9 mouse cellular contexts compared by ENCODE assay signal in genomic region chr11:32363610-32364220, GRCm38 (mm10). TPM values are rescaled to one million over a fixed set of nuclear protein-coding genes. Genes with fewer than 3 reads are reported as not detected.
DNase-seq lines count a peak whose midpoint lies in the region; ATAC-seq lines count a peak whose summit lies in the region.
"Had no signal": no experiment of that assay in that cellular context is flagged by ENCODE, and none has a peak within 500 bp of the region (broad histone marks: within the 10 kb centered on the region; RNA-seq: fewer than 3 reads in every experiment).

No protein-coding gene starts in this region.

- peaks cover 25% of the 10 kb centered on the region for H3K4me1 ChIP-seq in forebrain, embryonic 16.5 days (replicated peaks; ENCODE audit: control insufficient read depth, insufficient read depth, low read length)
- peaks cover 62% of the 10 kb centered on the region for H3K4me1 ChIP-seq in limb, embryonic 15.5 days

- no peak overlapping the region for H3K9ac ChIP-seq in forebrain, embryonic 16.5 days (replicated peaks; ENCODE audit: low read depth, low read length)
- no peak overlapping the region for H3K9ac ChIP-seq in limb, embryonic 15.5 days

- H3K4me2 ChIP-seq in forebrain, embryonic 16.5 days (ENCODE audit: low read length): no peak overlapping the region
- 0 out of 2 replicates have a peak overlapping the region, but pooled peaks have one; percentile 10 for H3K4me2 ChIP-seq in limb, embryonic 15.5 days

- no peaks in the 10 kb centered on the region for H3K36me3 ChIP-seq in forebrain, embryonic 16.5 days (ENCODE audit: control insufficient read depth, insufficient read depth)
- H3K36me3 ChIP-seq in limb, embryonic 15.5 days: peaks cover 3% of the 10 kb centered on the region; the same call in 1 of the 2 replicates

- DNase-seq in gastrocnemius, postnatal 10 days: peak; percentile 60
- no peak for DNase-seq in gastrocnemius, adult 18-20 months (ENCODE audit: low spot score)
- peak; percentile 68 for DNase-seq in lung, postnatal 10 days
- DNase-seq in lung, postnatal 25 days (ENCODE audit: low spot score): no peak
- no peak for DNase-seq in c-Kit-positive CD71-positive TER-119-positive erythroid progenitor cells, embryonic 14.5 days (ENCODE audit: low spot score)
- DNase-seq in adrenal gland, adult (ENCODE audit: inconsistent age in 2 of 2, low spot score in 1 of 2): no peak

- no peaks in the 10 kb centered on the region for H3K27me3 ChIP-seq in forebrain, embryonic 16.5 days (replicated peaks; ENCODE audit: control insufficient read depth, insufficient read depth, low read length)
- no peaks in the 10 kb centered on the region for H3K27me3 ChIP-seq in limb, embryonic 15.5 days

- peak; percentile 81 for ATAC-seq in forebrain, embryonic 16.5 days
- 0 out of 2 replicates have a peak, but pooled peaks have one; percentile 27 for ATAC-seq in limb, embryonic 15.5 days (ENCODE audit: insufficient number of reproducible peaks, low FRiP score, low TSS enrichment, low read depth)

- no peak overlapping the region for H3K27ac ChIP-seq in forebrain, embryonic 16.5 days (ENCODE audit: low read length)
- H3K27ac ChIP-seq in limb, embryonic 15.5 days: peak overlapping the region; percentile 83

- H3K4me3 ChIP-seq in forebrain, embryonic 16.5 days (replicated peaks; ENCODE audit: low read length): no peak overlapping the region
- H3K4me3 ChIP-seq in limb, embryonic 15.5 days: no peak overlapping the region
- H3K4me3 ChIP-seq: erythroblast, embryonic 14.5 days had no signal

- WGBS in forebrain, embryonic 16.5 days: 42% methylated on average over 3 of the region's 3 CpGs
- WGBS in limb, embryonic 15.5 days: 62% methylated on average over 3 of the region's 3 CpGs

- no peaks in the 10 kb centered on the region for H3K9me3 ChIP-seq in forebrain, embryonic 16.5 days (ENCODE audit: control insufficient read depth, low read length)
- no peaks in the 10 kb centered on the region for H3K9me3 ChIP-seq in limb, embryonic 15.5 days

RNA-seq across cellular contexts. Expression of gene Sh3pxd2b, which starts 16.1 kb away (rescaled TPM):
- 10 to 100 TPM; 25.1 to 32.5 TPM for total RNA-seq in gastrocnemius, postnatal 10 days (2021)
- total RNA-seq in gastrocnemius, adult 18-20 months (2021): 1 to 10 TPM; 4.2 to 4.6 TPM
- 16.2 and 22.4 TPM in 2 replicates for polyA plus RNA-seq in forebrain, embryonic 16.5 days (2015; fragmentation: Nextera tagmentation; extraction: Ambion mirVana)
- polyA plus RNA-seq in limb, embryonic 15.5 days (2015; fragmentation: Nextera tagmentation; extraction: Ambion mirVana): 28.4 and 28.6 TPM in 2 replicates

Comparison
In these comparisons a context has a peak if more than half of its experiments do, and no peak if none do; other contexts are left out.
1. DNase-seq: peak in gastrocnemius, postnatal 10 days (single experiment) and lung, postnatal 10 days (single experiment); none in gastrocnemius, adult 18-20 months (single experiment), lung, postnatal 25 days (single experiment), c-Kit-positive CD71-positive TER-119-positive erythroid progenitor cells, embryonic 14.5 days (single experiment) and adrenal gland, adult (0 of 2).
2. RNA of gene Sh3pxd2b, which starts 16.1 kb away (total RNA-seq): 25.1 to 32.5 TPM in gastrocnemius, postnatal 10 days; 4.2 to 4.6 TPM in gastrocnemius, adult 18-20 months; every median in the first group is over 4 times any median in the second.